Mouse (Mus musculus): ENCODE measurements at regions not wholly inside any gene's neighbourhood (a gene's known extent, or its start where the extent isn't known, plus 50 kb on each side); places are given as distances from the start of the nearest gene placed in this dataset.

DNA sequence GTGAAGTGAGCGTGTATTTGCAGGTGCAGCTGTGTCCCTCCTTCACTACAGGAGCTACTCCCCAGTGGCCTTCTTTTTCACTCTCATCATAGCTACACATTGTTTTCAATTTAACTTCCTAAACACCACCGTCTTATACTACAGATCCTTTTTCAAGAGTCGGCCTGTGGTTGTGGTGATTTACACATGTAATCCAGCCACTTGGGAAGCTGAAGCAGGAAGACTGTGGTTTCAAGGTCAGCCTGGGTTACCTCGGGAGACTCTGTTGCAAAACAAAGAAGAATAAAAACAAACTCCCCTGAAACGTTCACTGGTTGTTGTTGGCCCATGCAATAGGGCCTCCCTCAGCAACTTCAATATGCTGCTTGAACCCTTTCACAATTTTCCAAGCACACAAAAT, 153.8 kb upstream of the Kcnh8 start:
- peak; percentile 63 for DNase-seq (ENCODE audit: low read depth)

GRCm38 (mm10) chr17:52459303-52459996, 143.1 kb upstream of the Kcnh8 start:
- peak; percentile 27 for DNase-seq (ENCODE audit: low read depth)

DNA sequence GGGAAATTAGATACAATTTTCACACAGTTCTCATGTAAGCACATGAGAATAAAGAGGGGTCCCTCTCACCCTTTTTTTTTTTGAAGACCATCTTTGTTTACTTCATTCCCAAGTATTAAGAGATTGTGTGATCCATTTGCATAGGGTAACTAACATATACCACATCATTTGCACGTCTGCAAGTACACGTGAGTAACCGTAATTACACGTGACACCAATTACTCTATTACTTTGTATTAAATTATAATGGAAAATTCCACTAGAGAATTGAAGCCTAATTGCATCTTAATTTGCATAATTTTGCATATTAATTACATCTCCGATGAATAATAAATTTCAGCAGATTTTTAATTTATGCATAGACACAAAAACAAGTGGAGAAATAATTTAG, 142.5 kb upstream of the Kcnh8 start:
- DNase-seq (ENCODE audit: low read depth): no peak

- no peak for DNase-seq (ENCODE audit: low read depth)
Observed at GRCm38 (mm10) chr17:52461264-52461663, 141.2 kb upstream of the Kcnh8 start.

GRCm38 (mm10) chr17:52461709-52462141, 140.8 kb upstream of the Kcnh8 start:
- peak; percentile 93 for DNase-seq (ENCODE audit: low read depth)

DNA sequence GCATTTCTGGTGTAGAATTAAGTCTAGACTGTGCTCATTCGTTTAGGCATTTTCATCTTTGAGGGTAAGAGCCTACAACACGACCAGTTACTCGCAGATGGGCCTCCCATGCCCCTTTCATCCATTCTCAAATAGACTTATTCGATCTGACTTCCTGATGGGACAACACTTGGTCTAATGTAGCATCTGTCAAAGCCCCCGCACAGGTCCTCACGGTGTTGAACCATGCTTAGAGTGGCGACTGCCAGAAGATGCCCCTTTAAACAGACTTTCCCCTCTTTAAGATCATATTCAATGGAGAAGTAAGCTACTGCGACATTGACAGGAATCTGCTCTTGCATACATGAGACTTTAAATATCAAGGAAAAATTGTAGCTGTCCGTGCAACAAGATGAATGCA, 140.1 kb upstream of the Kcnh8 start:
- peak; percentile 56 for DNase-seq (ENCODE audit: low read depth)

GRCm38 (mm10) chr17:52468464-52468863, 134.0 kb upstream of the Kcnh8 start:
- DNase-seq (ENCODE audit: low read depth): peak; percentile 88

DNA sequence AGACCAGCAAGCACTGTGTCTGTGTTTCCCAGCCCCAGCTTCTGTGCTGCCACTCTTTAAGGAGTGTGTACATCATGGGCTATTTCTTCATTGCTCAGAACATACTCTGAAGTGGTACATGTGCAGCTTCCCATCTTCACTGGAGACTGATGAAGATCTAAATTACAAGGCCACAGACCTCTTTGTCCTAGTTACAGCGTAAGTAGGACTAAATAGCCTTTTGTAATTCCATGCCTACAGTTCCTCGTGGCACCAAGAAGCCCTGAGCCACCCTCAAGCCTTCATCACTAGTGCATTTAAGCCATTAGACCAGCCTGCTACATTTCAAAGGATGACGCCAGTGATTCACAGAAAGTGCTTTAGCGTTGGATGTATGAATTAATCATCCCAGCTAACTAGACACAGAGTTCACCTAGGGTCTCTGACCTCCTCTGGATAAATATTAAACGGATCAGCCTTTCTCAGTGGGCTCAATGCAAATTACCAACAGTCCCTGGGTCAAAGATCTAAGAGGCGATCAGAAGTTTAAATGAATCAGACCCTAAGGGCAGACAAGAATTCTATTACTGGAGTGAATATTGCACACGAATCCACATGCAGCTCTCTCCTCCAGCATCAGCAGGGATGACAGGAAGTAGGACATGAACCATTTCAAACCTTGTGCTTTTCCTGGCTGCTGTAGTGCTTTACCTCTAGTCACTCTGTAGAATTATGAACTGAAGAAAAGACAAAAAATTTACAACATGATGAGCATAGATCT, 123.0 kb upstream of the Kcnh8 start:
- DNase-seq (ENCODE audit: low read depth): no peak

GRCm38 (mm10) chr17:52480087-52480638, 122.3 kb upstream of the Kcnh8 start:
- DNase-seq (ENCODE audit: low read depth): no peak

GRCm38 (mm10) chr17:52506760-52507159, 95.7 kb upstream of the Kcnh8 start:
- DNase-seq (ENCODE audit: low read depth): peak; percentile 60

DNA sequence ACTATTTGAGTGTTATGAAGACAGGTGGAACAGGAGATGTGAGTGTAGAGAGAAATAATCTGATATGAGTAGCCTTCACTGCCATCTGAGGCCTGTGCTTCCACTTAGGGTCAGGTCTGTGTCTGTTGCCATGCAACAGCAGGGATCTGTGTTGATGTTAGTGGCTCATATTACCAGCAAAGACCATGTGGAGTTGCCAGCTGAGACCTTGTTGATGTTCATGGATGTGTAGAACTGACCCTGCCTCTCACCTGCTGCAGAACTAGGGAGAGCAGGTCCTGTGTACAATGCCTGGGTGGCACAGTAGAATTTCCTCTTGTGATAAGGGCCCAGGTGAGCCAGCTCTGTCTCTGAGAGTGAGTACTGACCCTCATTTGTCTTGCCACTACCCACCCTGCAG, 72.2 kb upstream of the Kcnh8 start:
- no peak for DNase-seq (ENCODE audit: low read depth)
